Mouse (Mus musculus) MEL (cell line): ENCODE data around the gene Rgs19.

ENCODE experiments used
- BHLHE40 ChIP-seq: IDR thresholded peaks from 2 replicates; pipeline ENCODE4 v1.6.1; 2012; ENCODE audit warnings: low read depth, mild to moderate bottlenecking, inconsistent platforms, low read length, improper control_type of control experiment, borderline replicate concordance
- CTCF ChIP-seq, 3 experiments: IDR thresholded peaks in 2 of 3; conservative IDR thresholded peaks in 1 of 3; 2 replicates each; pipeline ENCODE4 v1.5.1; 2011 to 2012; ENCODE audit warnings: low read length in 3 of 3, low read depth in 2 of 3, mild to moderate bottlenecking in 2 of 3, improper control_type of control experiment in 1 of 3, inconsistent platforms in 1 of 3, mixed read lengths in 1 of 3, moderate library complexity in 1 of 3; ENCODE audit not compliant: control insufficient read depth in 1 of 3, insufficient read depth in 1 of 3, poor library complexity in 1 of 3, severe bottlenecking in 1 of 3
- ETS1 ChIP-seq: IDR thresholded peaks from 2 replicates; pipeline ENCODE4 v1.6.1; 2012; ENCODE audit warnings: low read depth, mild to moderate bottlenecking, inconsistent platforms, low read length, improper control_type of control experiment, moderate library complexity
- HCFC1 ChIP-seq: IDR thresholded peaks from 2 replicates; pipeline ENCODE4 v1.6.1; 2012; ENCODE audit warnings: low read depth, mild to moderate bottlenecking, inconsistent platforms, low read length, improper control_type of control experiment, moderate library complexity
- POLR2A ChIP-seq, 2 experiments: IDR thresholded peaks; 2 replicates each; pipeline ENCODE4 v1.6.1; 2011 to 2012; ENCODE audit warnings: low read length in 2 of 2, mild to moderate bottlenecking in 2 of 2, control low read depth in 1 of 2, improper control_type of control experiment in 1 of 2, low read depth in 1 of 2, moderate library complexity in 1 of 2; ENCODE audit not compliant: control insufficient read depth in 1 of 2, insufficient read depth in 1 of 2, poor library complexity in 1 of 2

GRCm38 (mm10) chr2:181671984-181672383 is 21.8 kb downstream of the Rgs19 start:
- TF ChIP-seq BHLHE40 (no peak), HCFC1 (no peak), POLR2A (IDR thresholded peaks at IDR 0.05; ENCODE audit: control insufficient read depth in 1 of 2, insufficient read depth in 1 of 2, low read depth in 1 of 2, low read length in 2 of 2, poor library complexity in 1 of 2) (no peak), CTCF (IDR thresholded peaks at IDR 0.05 in 2 of 3, conservative IDR thresholded peaks at IDR 0.05 in 1 of 3; ENCODE audit: control insufficient read depth in 1 of 3, insufficient read depth in 1 of 3, low read depth in 2 of 3, low read length in 3 of 3, poor library complexity in 1 of 3, severe bottlenecking in 1 of 3) (no peak), ETS1 (no peak)
